Mouse (Mus musculus): Measurements from ENCODE around the gene Ccdc115. TPM values are rescaled to one million over a fixed set of nuclear protein-coding genes. Genes with fewer than 3 reads are reported as not detected.

Gene Ccdc115
- total RNA-seq (2022), result 10 to 100 TPM; 16.0 to 20.6 (median 17.9) TPM

GRCm38 (mm10) chr1:34439215-34439960 lies at the start of gene Ccdc115, which contains the start of gene Imp4:
Gene Ccdc115 (minus strand): TSS chr1:34439672.
Gene Imp4 (plus strand): TSS chr1:34439851.
- peak; percentile 96 for DNase-seq (ENCODE audit: low spot score in 2 of 2)

- DNase-seq (ENCODE audit: low spot score in 2 of 2), result no peak
Measured at GRCm38 (mm10) chr1:34487383-34487782, 47.9 kb upstream of the Ccdc115 start.

- peak; percentile 43 to 55 for DNase-seq (ENCODE audit: low spot score in 2 of 2)
Measured at GRCm38 (mm10) chr1:34485461-34486188, 46.2 kb upstream of the Ccdc115 start.

GRCm38 (mm10) chr1:34484470-34484869 lies 45.0 kb upstream of the Ccdc115 start:
- DNase-seq (ENCODE audit: low spot score in 2 of 2), result no peak

GRCm38 (mm10) chr1:34481920-34482669 lies 42.6 kb upstream of the Ccdc115 start:
- DNase-seq (ENCODE audit: low spot score in 2 of 2), result no peak

- no peak for DNase-seq (ENCODE audit: low spot score in 2 of 2)
Measured at GRCm38 (mm10) chr1:34480801-34481200, 41.3 kb upstream of the Ccdc115 start.

GRCm38 (mm10) chr1:34478891-34479655 lies 39.6 kb upstream of the Ccdc115 start:
- no peak for DNase-seq (ENCODE audit: low spot score in 2 of 2)

GRCm38 (mm10) chr1:34472427-34473300 lies 33.2 kb upstream of the Ccdc115 start:
- DNase-seq (ENCODE audit: low spot score in 2 of 2), result no peak

- no peak for DNase-seq (ENCODE audit: low spot score in 2 of 2)
Measured at GRCm38 (mm10) chr1:34469801-34470200, 30.3 kb upstream of the Ccdc115 start.

- no peak for DNase-seq (ENCODE audit: low spot score in 2 of 2)
Measured at GRCm38 (mm10) chr1:34468500-34468899, 29.0 kb upstream of the Ccdc115 start.

- no peak for DNase-seq (ENCODE audit: low spot score in 2 of 2)
Measured at GRCm38 (mm10) chr1:34468051-34468450, 28.6 kb upstream of the Ccdc115 start.

GRCm38 (mm10) chr1:34465445-34465844 lies 26.0 kb upstream of the Ccdc115 start:
- no peak for DNase-seq (ENCODE audit: low spot score in 2 of 2)

GRCm38 (mm10) chr1:34464310-34464817 lies 24.9 kb upstream of the Ccdc115 start:
- DNase-seq (ENCODE audit: low spot score in 2 of 2), result no peak

- peak in 1 of 2 experiments; percentile 45 for DNase-seq (ENCODE audit: low spot score in 2 of 2)
Measured at GRCm38 (mm10) chr1:34462766-34463165, 23.3 kb upstream of the Ccdc115 start.

GRCm38 (mm10) chr1:34460061-34460441 lies 20.6 kb upstream of the Ccdc115 start:
- no peak for DNase-seq (ENCODE audit: low spot score in 2 of 2)

- DNase-seq (ENCODE audit: low spot score in 2 of 2), result peak; percentile 72 to 87
Measured at GRCm38 (mm10) chr1:34459284-34460060, 20.0 kb upstream of the Ccdc115 start, which contains the start of gene Ptpn18. Gene Ptpn18 (plus strand): TSS chr1:34459762.

GRCm38 (mm10) chr1:34458431-34458830 lies 19.0 kb upstream of the Ccdc115 start:
- no peak for DNase-seq (ENCODE audit: low spot score in 2 of 2)

GRCm38 (mm10) chr1:34443124-34443523 lies 3.7 kb upstream of the Ccdc115 start:
- no peak for DNase-seq (ENCODE audit: low spot score in 2 of 2)
